Mouse (Mus musculus): ENCODE results near the gene Numa1. TPM values are rescaled to one million over a fixed set of nuclear protein-coding genes. Genes with fewer than 3 reads are reported as not detected.
"Not testable (repeated sequence)": the region's sequence is repeated elsewhere in the genome, so short reads cannot be mapped to it uniquely, and the experiment has no call there.

The Numa1 gene
- total RNA-seq, 2 experiments from 2014 or later: 93.8 to 106 TPM

GRCm38 (mm10) chr7:101973730-101974129 lies 39.8 kb downstream of the Numa1 start:
- no peak for DNase-seq (ENCODE audit: low spot score in 2 of 2)

- no peak for DNase-seq (ENCODE audit: low spot score in 2 of 2)
Measured at GRCm38 (mm10) chr7:101974505-101974904, 40.6 kb downstream of the Numa1 start.

GRCm38 (mm10) chr7:101982735-101983134 lies 48.8 kb downstream of the Numa1 start:
- no peak for DNase-seq (ENCODE audit: low spot score in 2 of 2)

GRCm38 (mm10) chr7:101985081-101985480 lies 51.2 kb downstream of the Numa1 start:
- DNase-seq (ENCODE audit: low spot score in 2 of 2): no peak

GRCm38 (mm10) chr7:101994241-101994640 lies 60.3 kb downstream of the Numa1 start:
- DNase-seq (ENCODE audit: low spot score in 2 of 2): no peak

- peak; percentile 88 for DNase-seq (ENCODE audit: low spot score in 2 of 2)
Measured at GRCm38 (mm10) chr7:101998194-101998927, 64.5 kb downstream of the Numa1 start.

- no peak for DNase-seq (ENCODE audit: low spot score in 2 of 2)
Measured at GRCm38 (mm10) chr7:101999461-102000151, 65.7 kb downstream of the Numa1 start.

GRCm38 (mm10) chr7:102000296-102000695 lies 66.4 kb downstream of the Numa1 start:
- DNase-seq (ENCODE audit: low spot score in 2 of 2): no peak

GRCm38 (mm10) chr7:102000921-102001630 lies 67.2 kb downstream of the Numa1 start:
- DNase-seq (ENCODE audit: low spot score in 2 of 2): no peak

GRCm38 (mm10) chr7:102006520-102006919 lies 72.6 kb downstream of the Numa1 start:
- DNase-seq (ENCODE audit: low spot score in 2 of 2): no peak

- no peak for DNase-seq (ENCODE audit: low spot score in 2 of 2)
Measured at GRCm38 (mm10) chr7:102011855-102012254, 77.9 kb downstream of the Numa1 start.

- DNase-seq (ENCODE audit: low spot score in 2 of 2): no peak
Measured at GRCm38 (mm10) chr7:102013416-102013815, 79.5 kb downstream of the Numa1 start.

GRCm38 (mm10) chr7:102014995-102015394 lies 81.1 kb downstream of the Numa1 start:
- no peak for DNase-seq (ENCODE audit: low spot score in 2 of 2)

- DNase-seq (ENCODE audit: low spot score in 2 of 2): no peak
Measured at GRCm38 (mm10) chr7:102016936-102017335, 83.0 kb downstream of the Numa1 start.

GRCm38 (mm10) chr7:102017452-102017851 lies 83.5 kb downstream of the Numa1 start:
- no peak for DNase-seq (ENCODE audit: low spot score in 2 of 2)

GRCm38 (mm10) chr7:102018034-102018433 lies 84.1 kb downstream of the Numa1 start:
- DNase-seq (ENCODE audit: low spot score in 2 of 2): no peak

- DNase-seq (ENCODE audit: low spot score in 2 of 2): no peak
Measured at GRCm38 (mm10) chr7:102018590-102018989, 84.7 kb downstream of the Numa1 start, which contains the start of gene Il18bp. Il18bp (minus strand) TSS chr7:102018690.

- no peak for DNase-seq (ENCODE audit: low spot score in 2 of 2)
Measured at GRCm38 (mm10) chr7:102019362-102019761, 85.5 kb downstream of the Numa1 start.

GRCm38 (mm10) chr7:102020934-102021333 lies 87.0 kb downstream of the Numa1 start:
- DNase-seq (ENCODE audit: low spot score in 2 of 2): not testable (repeated sequence)

GRCm38 (mm10) chr7:102023821-102024220 lies 89.9 kb downstream of the Numa1 start:
- peak in 1 of 2 experiments; percentile 54 for DNase-seq (ENCODE audit: low spot score in 2 of 2)

- no peak for DNase-seq (ENCODE audit: low spot score in 2 of 2)
Measured at GRCm38 (mm10) chr7:102025187-102026119, 91.5 kb downstream of the Numa1 start.
